Mouse (Mus musculus) kidney, adult 11 months (tissue): Measurements from ENCODE around the gene Pdzrn4.

Experiments used
- DNase-seq: peaks from one replicate; pipeline ENCODE4 v3.0.0; 2022

Gene Pdzrn4

GRCm38 (mm10) chr15:92502797-92503196 lies 106.1 kb downstream of the Pdzrn4 start:
- DNase-seq = no peak

- DNase-seq = no peak
Measured at GRCm38 (mm10) chr15:92509372-92509771, 112.7 kb downstream of the Pdzrn4 start.

GRCm38 (mm10) chr15:92515651-92516050 lies 119.0 kb downstream of the Pdzrn4 start:
- DNase-seq = no peak

- no peak for DNase-seq
Measured at GRCm38 (mm10) chr15:92520677-92521225, 124.1 kb downstream of the Pdzrn4 start.

GRCm38 (mm10) chr15:92521686-92522085 lies 125.0 kb downstream of the Pdzrn4 start:
- no peak for DNase-seq

GRCm38 (mm10) chr15:92524917-92525316 lies 128.2 kb downstream of the Pdzrn4 start:
- no peak for DNase-seq

GRCm38 (mm10) chr15:92525416-92525815 lies 128.7 kb downstream of the Pdzrn4 start:
- DNase-seq = no peak

GRCm38 (mm10) chr15:92526731-92527130 lies 130.1 kb downstream of the Pdzrn4 start:
- DNase-seq = no peak

GRCm38 (mm10) chr15:92543252-92543651 lies 146.6 kb downstream of the Pdzrn4 start:
- DNase-seq = no peak

GRCm38 (mm10) chr15:92547294-92547911 lies 150.7 kb downstream of the Pdzrn4 start:
- peak; percentile 8 for DNase-seq

- DNase-seq = no peak
Measured at GRCm38 (mm10) chr15:92555012-92555574, 158.4 kb downstream of the Pdzrn4 start.

GRCm38 (mm10) chr15:92555716-92556115 lies 159.0 kb downstream of the Pdzrn4 start:
- DNase-seq = no peak

- peak; percentile 28 for DNase-seq
Measured at GRCm38 (mm10) chr15:92558592-92558991, 161.9 kb downstream of the Pdzrn4 start.

GRCm38 (mm10) chr15:92562149-92562548 lies 165.5 kb downstream of the Pdzrn4 start:
- DNase-seq = no peak

- no peak for DNase-seq
Measured at GRCm38 (mm10) chr15:92563576-92563975, 166.9 kb downstream of the Pdzrn4 start.

GRCm38 (mm10) chr15:92570526-92571243 lies 174.0 kb downstream of the Pdzrn4 start:
- no peak for DNase-seq

GRCm38 (mm10) chr15:92571244-92571539 lies 174.5 kb downstream of the Pdzrn4 start:
- DNase-seq = no peak

- no peak for DNase-seq
Measured at GRCm38 (mm10) chr15:92577476-92577875, 180.8 kb downstream of the Pdzrn4 start.

GRCm38 (mm10) chr15:92580217-92580616 lies 183.5 kb downstream of the Pdzrn4 start:
- no peak for DNase-seq

- no peak for DNase-seq
Measured at GRCm38 (mm10) chr15:92580742-92581383, 184.2 kb downstream of the Pdzrn4 start.

GRCm38 (mm10) chr15:92584357-92585138 lies 187.9 kb downstream of the Pdzrn4 start:
- DNase-seq = no peak

- DNase-seq = no peak
Measured at GRCm38 (mm10) chr15:92587431-92587830, 190.8 kb downstream of the Pdzrn4 start.

- no peak for DNase-seq
Measured at GRCm38 (mm10) chr15:92594721-92595120, 198.0 kb downstream of the Pdzrn4 start.
